Mouse (Mus musculus): ENCODE measurements around the gene Prelid3b. TPM values are rescaled to one million over a fixed set of nuclear protein-coding genes. Genes with fewer than 3 reads are reported as not detected.
A peak's percentile ranks its signal among the peaks of the same experiment; 100 is the strongest.

Prelid3b gene
- polyA plus RNA-seq, 1 experiment: 62.3 TPM

- Histone ChIP-seq H3K27ac (ENCODE audit: insufficient read depth, low read length) (no peak overlapping the region), H3K4me3 (ENCODE audit: low read depth, low read length) (no peak overlapping the region), H3K36me3 (ENCODE audit: control insufficient read depth, insufficient read depth, low read length, poor library complexity, severe bottlenecking) (no peaks in the 10 kb centered on the region), H3K9me3 (replicated peaks; ENCODE audit: control insufficient read depth, insufficient read depth, low read length, poor library complexity, severe bottlenecking) (no peaks in the 10 kb centered on the region), H3K9ac (ENCODE audit: low read depth, poor library complexity, severe bottlenecking) (no peak overlapping the region), H3K4me1 (ENCODE audit: control insufficient read depth, insufficient read depth, low read length) (no peaks in the 10 kb centered on the region), H3K27me3 (ENCODE audit: control insufficient read depth, insufficient read depth, low read length, poor library complexity, severe bottlenecking) (no peaks in the 10 kb centered on the region)
- TF ChIP-seq EP300 (IDR thresholded peaks at IDR 0.05; ENCODE audit: insufficient read depth, low read depth, low read length) (no peak), POLR2A (IDR thresholded peaks at IDR 0.05; ENCODE audit: insufficient read depth, low read length) (no peak), CTCF (IDR thresholded peaks at IDR 0.05; ENCODE audit: low read depth, low read length) (no peak)
Measured at GRCm38 (mm10) chr2:174492858-174493257, 20.0 kb upstream of the Prelid3b start.

GRCm38 (mm10) chr2:174487005-174487404, 14.1 kb upstream of the Prelid3b start:
- H3K36me3 ChIP-seq (ENCODE audit: control insufficient read depth, insufficient read depth, low read length, poor library complexity, severe bottlenecking): no peaks in the 10 kb centered on the region
- H3K4me1 ChIP-seq (ENCODE audit: control insufficient read depth, insufficient read depth, low read length): peaks cover 3% of the 10 kb centered on the region
- H3K27ac ChIP-seq (ENCODE audit: insufficient read depth, low read length): no peak overlapping the region
- H3K9ac ChIP-seq (ENCODE audit: low read depth, poor library complexity, severe bottlenecking): no peak overlapping the region
- no peaks in the 10 kb centered on the region for H3K27me3 ChIP-seq (ENCODE audit: control insufficient read depth, insufficient read depth, low read length, poor library complexity, severe bottlenecking)
- no peaks in the 10 kb centered on the region for H3K9me3 ChIP-seq (replicated peaks; ENCODE audit: control insufficient read depth, insufficient read depth, low read length, poor library complexity, severe bottlenecking)
- TF ChIP-seq EP300 (IDR thresholded peaks at IDR 0.05; ENCODE audit: insufficient read depth, low read depth, low read length) (no peak), CTCF (IDR thresholded peaks at IDR 0.05; ENCODE audit: low read depth, low read length) (no peak), POLR2A (IDR thresholded peaks at IDR 0.05; ENCODE audit: insufficient read depth, low read length) (no peak)
- H3K4me3 ChIP-seq (ENCODE audit: low read depth, low read length): no peak overlapping the region

GRCm38 (mm10) chr2:174478746-174479145, 5.9 kb upstream of the Prelid3b start:
- no peak overlapping the region for H3K9ac ChIP-seq (ENCODE audit: low read depth, poor library complexity, severe bottlenecking)
- no peak overlapping the region for H3K27ac ChIP-seq (ENCODE audit: insufficient read depth, low read length)
- no peaks in the 10 kb centered on the region for H3K36me3 ChIP-seq (ENCODE audit: control insufficient read depth, insufficient read depth, low read length, poor library complexity, severe bottlenecking)
- H3K9me3 ChIP-seq (replicated peaks; ENCODE audit: control insufficient read depth, insufficient read depth, low read length, poor library complexity, severe bottlenecking): no peaks in the 10 kb centered on the region
- H3K4me3 ChIP-seq (ENCODE audit: low read depth, low read length): no peak overlapping the region
- TF ChIP-seq CTCF (IDR thresholded peaks at IDR 0.05; ENCODE audit: low read depth, low read length): no peak
- TF ChIP-seq POLR2A (IDR thresholded peaks at IDR 0.05; ENCODE audit: insufficient read depth, low read length): no peak
- no peak for TF ChIP-seq EP300 (IDR thresholded peaks at IDR 0.05; ENCODE audit: insufficient read depth, low read depth, low read length)
- no peaks in the 10 kb centered on the region for H3K27me3 ChIP-seq (ENCODE audit: control insufficient read depth, insufficient read depth, low read length, poor library complexity, severe bottlenecking)
- H3K4me1 ChIP-seq (ENCODE audit: control insufficient read depth, insufficient read depth, low read length): peaks cover 3% of the 10 kb centered on the region

- Histone ChIP-seq H3K27me3 (ENCODE audit: control insufficient read depth, insufficient read depth, low read length, poor library complexity, severe bottlenecking) (no peaks in the 10 kb centered on the region), H3K4me1 (ENCODE audit: control insufficient read depth, insufficient read depth, low read length) (no peaks in the 10 kb centered on the region), H3K36me3 (ENCODE audit: control insufficient read depth, insufficient read depth, low read length, poor library complexity, severe bottlenecking) (no peaks in the 10 kb centered on the region), H3K27ac (ENCODE audit: insufficient read depth, low read length) (no peak overlapping the region), H3K9ac (ENCODE audit: low read depth, poor library complexity, severe bottlenecking) (no peak overlapping the region), H3K4me3 (ENCODE audit: low read depth, low read length) (no peak overlapping the region), H3K9me3 (replicated peaks; ENCODE audit: control insufficient read depth, insufficient read depth, low read length, poor library complexity, severe bottlenecking) (no peaks in the 10 kb centered on the region)
- TF ChIP-seq EP300 (IDR thresholded peaks at IDR 0.05; ENCODE audit: insufficient read depth, low read depth, low read length) (no peak), POLR2A (IDR thresholded peaks at IDR 0.05; ENCODE audit: insufficient read depth, low read length) (no peak)
Measured at GRCm38 (mm10) chr2:174477543-174478319, 4.8 kb upstream of the Prelid3b start.

- H3K4me3 ChIP-seq (ENCODE audit: low read depth, low read length): peak overlapping the region; percentile 79
- no peak for TF ChIP-seq CTCF (IDR thresholded peaks at IDR 0.05; ENCODE audit: low read depth, low read length)
- no peak for TF ChIP-seq POLR2A (IDR thresholded peaks at IDR 0.05; ENCODE audit: insufficient read depth, low read length)
- TF ChIP-seq EP300 (IDR thresholded peaks at IDR 0.05; ENCODE audit: insufficient read depth, low read depth, low read length): no peak
Measured at GRCm38 (mm10) chr2:174473550-174473927, 658 bp upstream of the Prelid3b start.

GRCm38 (mm10) chr2:174472407-174472806, 474 bp downstream of the Prelid3b start:
- Histone ChIP-seq H3K4me1 (ENCODE audit: control insufficient read depth, insufficient read depth, low read length) (no peaks in the 10 kb centered on the region), H3K36me3 (ENCODE audit: control insufficient read depth, insufficient read depth, low read length, poor library complexity, severe bottlenecking) (peaks cover 11% of the 10 kb centered on the region), H3K27ac (ENCODE audit: insufficient read depth, low read length) (no peak overlapping the region), H3K27me3 (ENCODE audit: control insufficient read depth, insufficient read depth, low read length, poor library complexity, severe bottlenecking) (no peaks in the 10 kb centered on the region), H3K9ac (ENCODE audit: low read depth, poor library complexity, severe bottlenecking) (peak overlapping the region; percentile 82), H3K4me3 (ENCODE audit: low read depth, low read length) (peak overlapping the region; percentile 69), H3K9me3 (replicated peaks; ENCODE audit: control insufficient read depth, insufficient read depth, low read length, poor library complexity, severe bottlenecking) (no peaks in the 10 kb centered on the region)
- TF ChIP-seq CTCF (IDR thresholded peaks at IDR 0.05; ENCODE audit: low read depth, low read length) (no peak), EP300 (IDR thresholded peaks at IDR 0.05; ENCODE audit: insufficient read depth, low read depth, low read length) (no peak), POLR2A (IDR thresholded peaks at IDR 0.05; ENCODE audit: insufficient read depth, low read length) (no peak)

More at GRCm38 (mm10) chr2:174473550-174473927, 658 bp upstream of the Prelid3b start:
- no peaks in the 10 kb centered on the region for H3K27me3 ChIP-seq (ENCODE audit: control insufficient read depth, insufficient read depth, low read length, poor library complexity, severe bottlenecking)
- H3K36me3 ChIP-seq (ENCODE audit: control insufficient read depth, insufficient read depth, low read length, poor library complexity, severe bottlenecking): peaks cover 11% of the 10 kb centered on the region
- no peaks in the 10 kb centered on the region for H3K4me1 ChIP-seq (ENCODE audit: control insufficient read depth, insufficient read depth, low read length)
- peak overlapping the region; percentile 80 for H3K27ac ChIP-seq (ENCODE audit: insufficient read depth, low read length)
- peak overlapping the region; percentile 81 for H3K9ac ChIP-seq (ENCODE audit: low read depth, poor library complexity, severe bottlenecking)
- H3K9me3 ChIP-seq (replicated peaks; ENCODE audit: control insufficient read depth, insufficient read depth, low read length, poor library complexity, severe bottlenecking): no peaks in the 10 kb centered on the region
